ENCODE assay signal across 10 mouse cellular contexts in the genomic region with DNA sequence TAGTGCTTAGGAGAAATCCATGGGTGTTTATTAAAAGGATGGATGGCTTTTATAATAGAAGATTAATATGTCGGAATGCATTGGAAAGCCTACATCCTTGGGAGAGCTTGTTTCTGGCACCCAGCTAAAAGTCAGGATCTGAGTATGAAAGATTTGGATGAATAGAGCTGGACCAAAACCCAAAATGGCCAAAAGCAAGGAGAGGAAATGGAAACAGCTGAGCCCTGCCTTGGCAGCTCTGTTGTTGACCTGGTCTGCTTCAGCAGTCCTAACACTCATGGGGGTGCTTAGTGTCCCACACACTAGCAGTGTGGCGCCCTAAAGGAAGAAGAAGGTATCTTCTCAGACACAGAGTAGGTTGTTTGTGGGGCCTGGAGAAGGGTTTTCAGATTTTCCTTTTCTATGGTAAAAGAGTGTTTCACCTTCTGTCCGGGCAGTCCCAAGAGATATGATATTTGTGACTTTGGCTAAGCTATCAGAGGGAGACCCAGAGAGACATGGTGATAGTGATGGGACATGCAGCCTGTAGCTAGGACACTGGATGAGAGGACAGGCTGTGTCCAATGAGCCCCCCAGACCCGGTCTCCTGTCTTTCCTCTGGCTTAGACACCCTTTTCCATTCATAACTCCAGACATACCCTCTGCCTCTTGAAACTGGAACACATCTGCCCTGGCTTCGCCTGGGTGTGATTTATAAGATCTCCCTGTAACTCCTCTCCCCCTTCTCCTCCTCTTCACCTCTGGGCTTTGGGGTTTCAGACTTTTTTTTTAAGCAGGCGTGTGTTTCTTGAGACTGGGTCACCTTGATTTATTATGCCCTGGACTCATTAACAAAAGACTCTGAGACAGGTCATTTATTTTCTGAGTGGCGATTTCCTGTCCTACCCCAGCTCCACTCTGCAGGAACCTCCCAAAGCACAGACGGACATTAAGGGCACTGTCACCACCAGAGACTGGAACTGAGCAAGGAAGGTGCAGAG.
DNase-seq lines count a peak whose midpoint lies in the region; ATAC-seq and TF ChIP-seq lines count a peak whose summit lies in the region.
"Had no signal": no experiment of that assay in that cellular context is flagged by ENCODE, and none has a peak within 500 bp of the region (broad histone marks: within the 10 kb centered on the region; RNA-seq: fewer than 3 reads in every experiment).

No protein-coding gene starts in this region.

- peak; percentile 31 for DNase-seq in cerebellum, adult 11-12 months
- DNase-seq in cerebellum, postnatal 14 days, result no peak
- DNase-seq in lung, postnatal 10 days, result no peak
- peak; percentile 94 for DNase-seq in kidney, postnatal 0 days (ENCODE audit: low spot score)
- no peak for DNase-seq in stomach, postnatal 0 days (ENCODE audit: low spot score)
- DNase-seq in frontal cortex, postnatal 25 days (ENCODE audit: low spot score in 2 of 2), result no peak
- no peak for DNase-seq in cerebellum, postnatal 10 days
- DNase-seq: cerebellum, adult 9-11 months; lung, adult 18-20 months had no signal

- WGBS in lung, embryonic 16.5 days, result 43% methylated on average over 8 of the region's 8 CpGs
- WGBS in kidney, postnatal 0 days, result 25% methylated on average over 8 of the region's 8 CpGs
- 48% methylated on average over 8 of the region's 8 CpGs for WGBS in stomach, postnatal 0 days

- H3K4me1 ChIP-seq in lung, embryonic 16.5 days (replicated peaks; ENCODE audit: control insufficient read depth, insufficient read depth, low read length), result peaks cover 47% of the 10 kb centered on the region
- peaks cover 28% of the 10 kb centered on the region; the same call in 1 of the 2 replicates for H3K4me1 ChIP-seq in kidney, postnatal 0 days (replicated peaks; ENCODE audit: insufficient read depth, low read length)
- H3K4me1 ChIP-seq in stomach, postnatal 0 days (replicated peaks; ENCODE audit: control insufficient read depth, insufficient read depth), result peaks cover 9% of the 10 kb centered on the region

- no peak overlapping the region for H3K4me3 ChIP-seq in lung, embryonic 16.5 days (ENCODE audit: low read length)
- no peak overlapping the region for H3K4me3 ChIP-seq in kidney, postnatal 0 days (replicated peaks; ENCODE audit: low read depth, low read length)
- H3K4me3 ChIP-seq in stomach, postnatal 0 days (ENCODE audit: low read depth, low read length), result no peak overlapping the region

- H3K9me3 ChIP-seq in lung, embryonic 16.5 days (ENCODE audit: control insufficient read depth, low read length), result no peaks in the 10 kb centered on the region
- no peaks in the 10 kb centered on the region for H3K9me3 ChIP-seq in kidney, postnatal 0 days (replicated peaks; ENCODE audit: low read length)
- H3K9me3 ChIP-seq in stomach, postnatal 0 days (ENCODE audit: control insufficient read depth, low read length), result no peaks in the 10 kb centered on the region

- ATAC-seq in lung, embryonic 16.5 days (ENCODE audit: low read depth), result no peak
- peak; percentile 69; the same call in 1 of the 2 replicates for ATAC-seq in kidney, postnatal 0 days (replicated peaks; ENCODE audit: low FRiP score, low read depth)
- no peak for ATAC-seq in stomach, postnatal 0 days (ENCODE audit: low FRiP score, low TSS enrichment)

- TF ChIP-seq CTCF in kidney, postnatal 0 days (IDR thresholded peaks at IDR 0.05; ENCODE audit: low read depth), result no peak
- TF ChIP-seq CTCF in stomach, postnatal 0 days (IDR thresholded peaks at IDR 0.05; ENCODE audit: low read depth), result no peak

- H3K27me3 ChIP-seq in lung, embryonic 16.5 days (ENCODE audit: control insufficient read depth, insufficient read depth, low read depth, low read length), result no peaks in the 10 kb centered on the region
- H3K27me3 ChIP-seq in kidney, postnatal 0 days (ENCODE audit: insufficient read depth, low read length), result no peaks in the 10 kb centered on the region
- no peaks in the 10 kb centered on the region for H3K27me3 ChIP-seq in stomach, postnatal 0 days (ENCODE audit: control insufficient read depth, insufficient read depth, low read length)

- TF ChIP-seq EP300 in stomach, postnatal 0 days (optimal IDR thresholded peaks at IDR 0.05), result no peak

- H3K4me2 ChIP-seq in lung, embryonic 16.5 days (ENCODE audit: low read depth, low read length), result no peak overlapping the region
- no peak overlapping the region for H3K4me2 ChIP-seq in kidney, postnatal 0 days (ENCODE audit: low read length)
- no peak overlapping the region for H3K4me2 ChIP-seq in stomach, postnatal 0 days (replicated peaks; ENCODE audit: low read depth)

- peak overlapping the region; percentile 45 for H3K27ac ChIP-seq in lung, embryonic 16.5 days (ENCODE audit: low read length)
- peak overlapping the region; percentile 70 for H3K27ac ChIP-seq in kidney, postnatal 0 days
- H3K27ac ChIP-seq in stomach, postnatal 0 days (replicated peaks), result peak overlapping the region; percentile 30; the same call in 1 of the 2 replicates

- H3K36me3 ChIP-seq in lung, embryonic 16.5 days (ENCODE audit: control insufficient read depth, insufficient read depth, low read length), result no peaks in the 10 kb centered on the region
- H3K36me3 ChIP-seq in kidney, postnatal 0 days (ENCODE audit: insufficient read depth, low read length), result no peaks in the 10 kb centered on the region
- no peaks in the 10 kb centered on the region for H3K36me3 ChIP-seq in stomach, postnatal 0 days (ENCODE audit: control insufficient read depth, insufficient read depth, low read length)

- H3K9ac ChIP-seq in lung, embryonic 16.5 days (ENCODE audit: low read length), result no peak overlapping the region
- no peak overlapping the region for H3K9ac ChIP-seq in kidney, postnatal 0 days (ENCODE audit: low read depth, low read length)
- H3K9ac ChIP-seq in stomach, postnatal 0 days (ENCODE audit: low read length), result no peak overlapping the region

Comparison
In these comparisons a context has a peak if more than half of its experiments do, and no peak if none do; other contexts are left out.
1. DNase-seq: peak in cerebellum, adult 11-12 months (single experiment) and kidney, postnatal 0 days (single experiment); none in cerebellum, postnatal 14 days (0 of 2), lung, postnatal 10 days (single experiment), stomach, postnatal 0 days (single experiment), frontal cortex, postnatal 25 days (0 of 2) and cerebellum, postnatal 10 days (0 of 2).
2. Peak in every context shown above with its lines, with median percentiles within 50 percentile points of each other: H3K27ac ChIP-seq.